Mouse (Mus musculus) regulatory T cell (primary cell): Measurements from ENCODE around the gene Acoxl.

ENCODE experiments used
- in situ Hi-C: fragments of 300-600 bp; cut with MboI, MseI; formaldehyde crosslinking; loops from one replicate; pipeline ENCODE4 v1.15.1; 2025; ENCODE audit warnings: high pct_unique_total_duplicates

The Acoxl gene

DNA sequence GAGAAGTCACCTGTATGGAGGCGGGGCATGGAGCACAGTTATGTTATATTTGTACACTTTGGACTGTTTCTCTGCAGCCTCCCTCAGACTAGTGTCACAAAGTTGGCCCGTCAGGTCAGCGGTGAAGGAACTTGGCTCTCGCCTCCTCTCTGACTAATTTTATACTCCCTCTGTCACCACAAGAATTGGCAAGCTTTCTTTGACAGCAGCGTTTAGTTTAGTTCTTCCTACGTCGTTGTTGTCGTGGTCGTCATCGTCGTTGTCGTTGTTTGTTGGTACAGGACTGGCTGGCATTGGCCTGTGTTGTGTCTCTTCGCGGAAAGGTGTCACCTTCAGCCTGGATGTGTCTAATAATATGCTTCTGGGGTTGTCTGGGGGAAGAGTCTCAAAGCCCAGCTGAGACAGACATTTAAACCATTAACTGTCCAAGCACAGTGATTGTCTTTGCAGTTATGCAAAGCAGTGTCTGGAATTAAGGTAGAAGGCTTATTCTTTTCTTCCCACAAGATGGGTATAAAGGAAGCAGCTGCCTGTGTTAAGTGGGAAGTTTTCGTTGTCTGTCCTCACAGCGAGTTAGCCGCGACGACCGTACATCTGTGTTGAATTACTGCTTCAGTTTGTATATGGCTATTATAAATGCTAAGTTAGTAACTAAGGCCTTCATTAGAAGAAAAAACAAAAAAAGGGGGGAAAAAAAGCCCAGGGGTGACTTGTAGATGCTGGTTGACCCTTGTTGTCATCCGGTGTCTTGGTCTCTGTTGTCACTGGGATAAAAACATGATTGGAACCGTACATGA is 299.0 kb downstream of the Acoxl start:
- in situ Hi-C loops, result no loop called here

DNA sequence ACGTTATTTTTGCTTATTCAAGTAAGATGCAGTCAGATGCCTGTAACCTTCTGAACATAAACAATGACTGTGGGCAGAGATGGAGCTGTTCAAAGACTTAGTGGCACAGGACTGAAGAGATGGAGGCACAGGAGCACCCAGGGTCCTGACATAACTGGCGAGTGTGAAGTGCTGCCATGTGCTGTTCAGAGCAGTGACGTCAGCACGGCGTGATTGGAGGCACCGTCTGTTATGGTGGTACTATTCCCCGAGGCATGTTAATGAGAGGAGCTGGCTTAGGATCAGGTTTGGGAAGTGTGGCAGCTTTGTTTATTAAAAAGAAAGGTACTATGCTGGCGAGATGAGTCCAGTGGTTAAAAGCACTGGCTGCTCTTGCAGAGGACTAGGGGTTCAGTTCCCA is 300.2 kb downstream of the Acoxl start:
- in situ Hi-C loops, result no loop called here

DNA sequence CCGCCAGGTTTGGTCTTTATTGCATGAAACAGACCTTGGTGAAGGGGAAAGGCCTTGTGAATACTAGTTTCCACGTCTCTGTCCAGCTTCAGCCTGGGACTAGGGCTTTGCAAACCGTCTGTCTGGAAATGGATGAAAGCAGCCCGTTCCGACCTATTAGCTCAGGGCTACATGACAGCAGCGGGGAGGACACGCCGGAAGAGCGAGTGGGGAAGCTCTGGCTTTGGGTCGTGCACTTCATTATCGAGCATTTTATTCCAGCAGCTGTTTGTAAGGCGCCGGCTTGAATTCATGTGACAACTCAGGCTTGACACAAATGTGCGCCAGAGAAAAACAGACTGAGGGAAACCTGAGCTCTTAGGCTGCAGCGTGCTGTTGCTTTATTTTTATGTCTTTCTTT is 301.1 kb downstream of the Acoxl start:
- in situ Hi-C loops, result no loop called here

DNA sequence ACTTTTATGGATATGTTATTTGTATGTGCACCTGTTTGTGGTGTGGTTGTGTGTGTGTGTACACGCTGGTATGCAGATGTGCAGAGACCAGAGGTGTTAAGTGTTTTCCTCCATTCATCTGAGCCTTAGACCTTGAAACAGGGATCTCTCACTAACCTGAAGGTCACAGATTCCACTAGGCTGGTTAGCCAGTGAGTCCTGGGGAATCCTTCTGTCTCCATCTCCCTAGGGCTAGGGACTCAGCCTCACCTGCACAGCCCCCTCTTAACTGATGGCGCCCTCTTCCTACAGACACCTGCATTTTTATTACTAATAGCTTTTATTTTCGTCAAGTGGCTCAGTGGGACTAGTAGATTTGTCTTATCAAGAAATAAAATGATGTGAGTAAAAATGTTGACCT is 301.5 kb downstream of the Acoxl start:
- in situ Hi-C loops, result no loop called here

DNA sequence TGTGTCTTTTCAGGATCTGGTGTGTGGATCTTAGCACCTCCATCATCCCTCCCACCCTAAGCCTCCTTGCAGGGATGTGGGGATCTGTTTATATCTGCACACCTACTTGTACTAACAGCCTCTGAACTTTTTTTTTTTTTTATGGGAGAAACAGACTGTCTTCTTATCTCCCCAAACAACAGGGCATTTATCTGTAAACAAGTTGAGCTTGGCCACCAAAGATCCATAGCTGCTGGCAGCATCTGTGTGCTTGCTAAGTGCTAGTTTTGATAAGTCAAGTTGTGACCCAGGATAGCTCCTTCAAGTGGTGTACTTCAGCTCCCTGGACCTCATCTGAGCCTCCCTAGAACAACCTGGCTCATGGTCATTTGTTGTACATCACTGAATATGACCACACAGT is 305.3 kb downstream of the Acoxl start:
- in situ Hi-C loops, result no loop called here

DNA sequence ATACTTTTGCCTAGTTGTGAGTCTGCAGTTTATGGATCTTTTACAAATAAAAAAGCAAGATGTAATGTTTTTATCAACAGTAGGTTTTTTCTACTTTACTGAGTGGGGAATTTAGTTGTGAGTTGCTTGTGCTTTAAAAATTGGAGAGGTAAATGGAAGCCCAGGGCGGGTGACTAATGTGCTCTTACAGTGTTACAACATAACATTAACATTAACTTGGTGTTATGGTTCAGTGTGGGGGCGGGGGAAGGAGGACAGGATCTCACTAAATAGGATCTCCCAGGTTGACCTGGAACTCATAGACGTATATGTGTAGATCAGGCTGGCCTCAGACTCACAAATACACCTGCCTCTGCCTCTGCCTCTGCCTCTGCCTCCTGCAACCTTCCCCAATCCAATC is 306.8 kb downstream of the Acoxl start:
- in situ Hi-C loops, result no loop called here

DNA sequence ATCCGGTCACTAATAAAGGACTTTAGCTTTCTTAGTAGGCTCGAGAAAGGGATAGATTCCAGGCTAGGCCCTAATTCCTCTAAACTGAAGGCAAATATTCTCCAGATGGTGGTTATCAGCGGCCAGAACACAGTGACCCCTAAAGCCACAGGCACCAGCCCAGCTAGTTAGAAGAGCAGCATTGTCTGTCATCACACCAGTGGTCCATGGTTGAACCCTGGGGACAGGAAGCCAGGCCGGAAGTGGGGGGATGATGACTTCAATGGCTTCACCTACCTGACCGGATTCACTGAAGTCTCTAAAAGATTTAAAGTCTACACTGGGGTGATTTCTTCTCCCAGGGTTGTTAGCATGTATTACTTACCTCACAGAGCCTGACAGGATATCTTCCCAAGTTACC is 310.9 kb downstream of the Acoxl start:
- in situ Hi-C loops, result no loop called here

DNA sequence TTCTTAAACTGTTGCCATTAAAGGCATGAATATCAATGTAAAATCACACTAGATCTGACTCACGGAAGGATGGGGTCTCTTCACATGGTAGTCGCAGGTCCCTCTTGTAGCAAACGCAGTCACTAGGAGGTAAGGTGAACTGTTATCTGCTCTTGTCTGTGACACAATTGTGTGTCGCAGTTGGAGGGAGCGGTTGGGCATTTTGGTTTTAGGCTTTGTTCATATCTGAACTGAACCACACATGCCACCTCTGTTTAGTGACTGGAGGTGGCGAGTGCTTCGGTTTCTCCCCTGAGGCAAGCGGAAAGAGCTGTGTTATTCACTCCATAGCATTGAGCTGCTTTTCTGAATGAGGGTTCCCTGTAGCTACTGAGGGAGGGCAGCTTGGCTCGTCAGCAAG is 313.5 kb downstream of the Acoxl start:
- in situ Hi-C loops, result no loop called here

DNA sequence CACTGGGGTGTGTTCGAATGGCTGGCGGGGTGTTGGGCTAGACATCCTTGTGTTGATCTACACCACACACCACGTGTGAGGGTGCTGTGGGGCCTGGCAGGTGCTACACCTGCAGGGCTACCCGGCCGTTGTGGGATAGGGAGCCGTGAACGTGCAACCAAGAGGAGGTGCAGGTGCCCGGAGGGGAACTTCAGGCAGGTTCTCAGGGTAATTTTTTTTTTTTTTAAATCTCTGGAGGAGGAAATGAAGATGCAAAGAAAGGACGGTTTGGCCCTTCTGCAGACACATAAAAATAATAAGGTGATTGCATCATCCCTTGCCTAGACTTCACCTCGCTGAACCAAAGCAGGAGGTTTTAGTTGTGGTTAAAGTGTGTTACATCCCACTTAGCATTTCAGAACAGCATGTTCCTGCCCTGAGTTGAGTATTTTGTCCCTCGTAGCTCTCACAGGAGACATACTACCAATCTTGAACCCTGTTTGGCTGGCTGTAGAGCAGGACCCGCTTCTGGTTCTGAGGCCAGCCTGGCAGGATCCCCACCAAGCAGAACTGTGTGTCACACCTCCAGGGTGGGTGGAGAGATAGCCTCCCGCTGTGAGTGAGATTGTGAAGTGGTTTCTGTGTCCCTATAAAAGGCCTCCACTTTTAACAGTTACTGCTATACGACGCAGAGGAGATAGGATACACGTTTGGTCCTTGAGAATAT is 314.3 kb downstream of the Acoxl start:
- in situ Hi-C loops, result no loop called here

DNA sequence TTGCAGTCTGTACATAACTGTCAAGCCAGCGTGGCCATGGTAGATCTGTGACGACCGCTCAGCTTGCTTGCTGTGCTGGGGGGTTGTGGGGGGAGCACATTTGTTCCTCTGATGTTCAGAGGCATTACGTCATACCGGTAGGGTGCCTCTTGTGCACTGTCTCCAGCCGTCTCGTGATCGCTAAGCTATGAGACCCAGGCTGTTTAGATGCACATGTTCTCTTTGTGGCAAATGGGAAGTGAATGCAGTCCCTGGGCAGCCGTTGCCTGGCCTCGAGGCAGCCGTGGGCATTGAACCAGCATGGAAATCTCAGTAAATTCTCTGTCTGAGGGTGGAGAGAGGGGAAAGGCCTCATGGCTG is 314.9 kb downstream of the Acoxl start:
- in situ Hi-C loops, result no loop called here

DNA sequence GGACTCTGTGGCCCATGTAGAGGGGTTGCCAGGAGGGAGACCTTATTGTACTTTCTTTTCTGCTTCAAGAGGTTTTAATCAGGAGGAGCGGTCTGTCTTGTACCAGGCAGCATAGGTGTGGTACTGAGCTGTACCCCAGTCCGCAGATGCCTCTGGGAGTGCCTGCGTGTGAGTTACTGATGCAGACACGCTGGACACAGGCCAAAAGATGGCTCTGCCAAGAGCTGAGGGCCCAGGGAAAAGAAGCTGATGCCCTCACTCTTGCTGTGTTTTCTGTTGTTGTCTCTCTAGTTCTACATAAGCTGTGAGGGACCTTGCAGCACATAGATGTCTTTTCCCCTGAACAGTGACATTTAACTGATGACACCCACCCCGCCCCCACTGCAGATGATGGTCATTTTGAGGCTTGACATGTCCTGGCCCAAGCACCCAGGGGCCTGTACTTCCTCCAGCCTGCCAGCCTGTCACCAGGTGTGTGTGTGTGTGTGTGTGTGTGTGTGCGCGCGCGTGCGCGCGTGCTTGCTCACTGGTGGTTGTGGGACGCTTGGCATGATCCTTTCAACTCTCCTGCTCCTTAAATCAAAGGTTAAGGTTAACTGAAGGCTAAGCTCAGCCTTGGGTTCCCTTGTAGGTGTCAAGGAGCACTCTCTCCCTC is 316.9 kb downstream of the Acoxl start:
- in situ Hi-C loops, result no loop called here

DNA sequence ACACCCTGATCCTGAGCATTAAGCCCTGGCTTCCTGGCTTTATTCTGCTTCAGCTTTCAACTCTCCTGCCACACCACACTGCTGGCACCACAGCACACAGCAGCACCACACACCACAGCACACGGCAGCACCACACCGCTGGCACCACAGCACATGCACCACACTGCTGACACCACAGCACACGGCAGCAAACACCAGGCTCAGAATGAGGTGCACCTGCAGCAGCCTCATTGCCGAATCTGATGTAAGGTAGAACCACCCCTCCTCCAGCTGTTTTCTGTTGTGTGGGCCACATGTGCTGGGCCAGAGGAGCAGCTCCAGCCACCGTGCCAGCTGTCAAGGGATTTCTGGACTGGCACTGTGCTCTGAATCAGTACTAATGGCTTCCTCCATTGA is 317.4 kb downstream of the Acoxl start:
- in situ Hi-C loops, result no loop called here

DNA sequence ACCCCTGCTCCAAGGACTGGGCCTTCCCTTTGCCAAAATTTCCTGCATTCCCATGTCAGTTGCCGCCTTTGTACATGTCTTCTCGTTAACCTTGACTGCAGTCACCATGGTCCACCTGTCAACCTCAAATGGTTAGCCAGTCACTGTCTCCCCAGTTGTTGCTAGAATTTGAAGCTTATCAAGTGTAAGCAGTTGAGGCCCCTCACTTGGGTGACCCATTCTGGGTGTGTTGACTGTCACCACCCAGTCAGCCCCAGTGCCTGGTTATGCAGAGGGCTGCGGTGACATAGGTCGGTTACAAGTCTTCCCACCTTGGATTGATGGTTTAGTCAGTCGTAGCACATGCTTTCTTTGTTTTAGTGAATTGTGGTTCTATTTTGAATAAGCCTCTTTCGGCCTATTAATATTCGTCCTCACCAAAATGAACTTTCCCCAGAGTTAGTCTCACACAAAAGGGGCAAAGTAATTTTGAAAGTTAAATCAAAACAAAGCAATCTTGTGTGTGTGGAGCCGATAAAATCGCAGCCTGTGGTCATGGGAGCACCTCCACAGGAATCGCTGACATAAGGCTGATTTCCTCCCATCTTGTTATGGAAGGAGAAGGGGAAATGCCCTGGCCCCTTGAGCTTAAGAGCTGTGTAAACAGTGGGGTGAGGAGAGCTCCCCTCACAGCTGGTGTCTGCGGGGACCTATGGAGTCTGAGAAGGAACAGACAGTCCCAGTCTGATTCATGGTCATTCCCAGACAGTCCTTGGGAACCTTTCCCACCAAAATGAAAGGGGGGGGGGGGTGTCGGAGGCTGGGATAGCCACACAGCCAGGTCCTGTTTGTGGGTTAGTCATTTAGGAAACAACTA is 318.1 kb downstream of the Acoxl start:
- in situ Hi-C loops, result no loop called here

DNA sequence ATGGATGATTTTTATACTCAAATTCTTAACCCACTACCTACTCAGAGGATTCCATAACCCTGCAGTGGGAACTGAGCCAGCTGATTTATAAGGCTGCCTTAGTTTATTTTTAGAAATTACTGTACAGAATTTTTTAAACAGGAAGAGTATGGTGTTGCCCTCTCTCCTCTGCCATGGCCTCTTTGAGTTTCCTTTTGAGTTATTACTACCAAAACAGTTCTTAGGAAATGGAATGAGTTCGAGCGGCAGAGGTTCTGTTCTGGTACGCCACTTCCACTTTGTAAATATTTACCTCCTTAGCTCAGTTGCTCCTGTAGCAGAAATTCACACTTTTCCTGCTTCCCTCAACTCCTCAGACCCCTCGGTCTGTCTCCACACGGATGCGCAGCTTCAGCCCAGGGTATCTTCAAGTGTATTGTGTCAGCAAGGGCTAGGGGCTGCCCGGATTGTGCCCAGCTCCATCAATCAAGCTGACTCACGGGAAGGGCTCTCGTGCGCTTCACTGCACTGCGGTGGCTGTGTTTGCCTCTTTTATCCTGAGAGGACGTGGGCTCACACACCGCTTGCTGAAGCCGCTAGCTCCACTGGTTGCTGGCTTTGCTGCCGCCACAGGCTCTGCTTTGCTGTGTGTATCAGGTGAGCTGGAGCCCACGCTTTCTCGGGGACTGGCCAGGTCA is 320.2 kb downstream of the Acoxl start:
- in situ Hi-C loops, result no loop called here

DNA sequence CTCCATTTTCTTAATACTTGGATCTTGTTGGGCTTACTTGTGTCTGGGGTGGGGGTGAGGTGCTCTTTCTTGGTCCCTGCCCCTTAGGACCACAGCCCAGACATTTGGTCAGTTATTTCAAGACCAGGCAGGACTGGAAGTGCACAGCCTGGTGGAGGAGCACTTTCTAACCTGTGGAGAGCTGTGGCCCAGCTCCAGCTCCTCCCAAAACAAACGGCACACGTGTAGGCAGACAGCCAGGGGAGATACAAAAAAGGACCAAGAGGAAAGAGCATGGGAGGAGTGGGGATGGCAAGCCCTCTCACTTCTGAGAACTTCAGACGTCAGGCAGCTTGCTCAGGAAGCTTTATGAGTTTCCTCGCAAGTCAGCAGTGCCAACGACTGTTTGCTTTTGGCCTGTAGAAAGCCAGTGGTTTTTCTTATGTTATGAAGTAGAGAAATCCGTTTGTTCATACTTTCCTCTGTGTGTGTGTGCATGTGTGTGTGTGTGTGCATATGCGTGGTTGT is 321.0 kb downstream of the Acoxl start:
- in situ Hi-C loops, result no loop called here

DNA sequence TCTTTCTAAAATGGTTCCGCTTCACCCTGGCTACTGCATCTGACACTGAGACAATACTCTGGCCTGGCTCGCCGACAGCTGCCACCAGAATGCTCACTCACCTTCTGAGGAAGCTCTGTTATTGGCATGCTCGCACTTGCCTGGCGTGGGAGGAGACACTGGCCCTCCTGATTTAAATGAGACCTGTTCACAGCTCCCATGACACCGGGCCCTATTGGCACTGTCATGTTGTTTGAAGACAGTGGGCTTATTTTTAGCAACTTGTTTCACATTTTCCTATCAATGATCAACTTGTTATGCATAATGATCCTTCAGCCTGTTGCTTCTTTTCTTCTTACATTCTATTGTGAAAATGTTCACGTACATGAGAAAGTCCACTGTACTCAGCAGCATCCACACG is 324.5 kb downstream of the Acoxl start:
- in situ Hi-C loops, result no loop called here

DNA sequence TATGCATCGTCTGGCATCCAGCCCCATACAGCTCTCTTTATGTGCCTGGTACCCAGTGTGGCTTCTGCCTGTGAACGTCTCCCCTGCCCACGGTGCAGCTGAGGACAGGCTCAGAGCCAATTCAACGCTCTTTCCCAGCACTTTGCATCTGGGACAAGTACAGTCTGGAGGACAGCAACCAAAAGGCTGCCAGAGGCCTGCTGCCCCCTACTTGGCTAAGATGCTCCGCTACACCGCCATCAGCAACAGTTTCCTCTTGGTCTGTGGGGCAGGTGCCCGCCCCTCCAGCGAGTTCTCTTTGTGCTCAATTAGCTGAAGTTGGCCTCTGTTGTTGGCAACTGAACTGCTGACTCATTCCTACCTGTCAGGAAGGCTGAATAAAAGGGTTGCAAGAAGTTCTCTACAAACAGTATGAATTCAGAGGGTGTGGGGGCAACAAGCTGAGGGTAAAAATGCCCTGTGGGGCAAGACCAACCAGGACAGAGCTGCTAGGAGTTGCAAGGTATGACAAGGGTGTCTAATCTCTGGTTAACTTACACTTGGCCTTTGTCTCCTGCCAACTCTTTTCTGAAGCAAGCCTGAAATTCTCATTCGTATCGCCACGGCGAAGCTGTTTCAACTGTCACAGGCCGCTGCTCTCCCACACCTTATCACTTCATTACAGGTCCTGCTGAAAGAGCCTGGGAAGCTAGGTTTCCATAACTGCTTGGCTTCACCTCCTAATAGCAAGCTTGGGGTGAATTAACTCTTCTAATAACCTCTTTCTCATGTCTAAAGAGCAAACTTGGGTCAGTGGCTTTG is 328.1 kb downstream of the Acoxl start:
- in situ Hi-C loops, result no loop called here

DNA sequence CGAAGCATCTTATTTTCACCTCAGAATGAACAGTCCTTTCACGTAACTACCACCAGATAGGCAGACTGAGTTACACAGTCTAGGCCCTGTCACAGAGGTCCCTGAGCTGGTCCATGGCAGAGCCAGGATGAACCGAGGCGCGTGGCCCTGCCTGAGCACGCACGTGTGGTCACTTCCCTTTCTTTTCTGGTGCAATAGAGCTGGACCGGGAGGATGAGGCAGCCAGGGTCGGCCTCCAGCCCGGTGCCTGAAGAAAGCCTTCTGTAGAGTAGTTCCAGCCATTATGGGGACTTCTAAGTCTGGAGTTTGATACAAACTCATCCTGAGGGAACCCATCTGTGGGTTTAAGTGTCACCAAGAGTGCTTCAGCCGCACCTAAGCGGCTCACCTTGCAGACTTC is 329.3 kb downstream of the Acoxl start:
- in situ Hi-C loops, result no loop called here

DNA sequence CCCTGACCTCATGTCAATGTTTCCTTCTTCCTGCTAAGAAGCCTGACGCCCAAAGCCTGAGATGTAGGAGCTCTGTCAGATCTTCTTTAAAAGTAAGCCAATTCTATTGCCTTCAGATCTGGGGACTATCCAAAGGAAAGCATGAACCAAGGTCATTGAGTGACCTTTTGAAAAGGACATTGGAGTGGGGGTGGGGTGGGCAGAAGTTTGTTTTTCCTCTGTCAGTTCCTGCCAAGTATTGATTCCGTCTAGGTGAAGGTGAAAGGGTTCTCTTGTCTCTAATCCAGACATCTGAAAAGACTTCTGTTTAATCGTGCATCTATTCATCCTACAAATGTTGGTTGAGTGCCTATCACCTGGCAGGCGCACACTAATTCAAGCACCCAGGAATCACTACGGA is 330.8 kb downstream of the Acoxl start:
- in situ Hi-C loops, result no loop called here

DNA sequence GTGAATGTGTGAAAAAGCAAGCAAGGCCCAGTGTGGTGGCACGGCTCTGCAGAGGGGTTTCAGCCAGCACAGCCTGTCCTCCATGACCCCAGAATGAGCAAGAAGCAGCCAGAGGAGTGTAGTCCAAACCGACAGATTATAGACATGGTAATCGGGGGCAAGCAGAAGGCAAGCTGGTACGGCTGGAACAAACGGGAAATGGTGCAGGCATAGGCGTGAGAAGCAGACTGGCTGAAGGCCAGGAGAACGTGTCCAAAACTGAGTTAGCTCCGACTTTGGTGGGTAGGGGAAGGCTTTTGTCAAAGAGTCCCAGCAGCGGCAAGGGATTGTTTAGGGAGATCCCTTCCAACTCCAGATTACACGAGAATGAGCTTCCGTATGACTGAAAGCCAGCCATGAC is 331.3 kb downstream of the Acoxl start:
- in situ Hi-C loops, result no loop called here
